Mouse (Mus musculus) intestine, embryonic 16.5 days (tissue): Measurements from ENCODE around the gene Gm20388. TPM values are rescaled to one million over a fixed set of nuclear protein-coding genes. Genes with fewer than 3 reads are reported as not detected.

ENCODE experiments used
- ATAC-seq: fragments of 200-750 bp; cut with Nextera tagmentation; 2 replicates; pipeline ENCODE4 v1.8.0; 2017; ENCODE audit warnings: moderate TSS enrichment, moderate library complexity
- H3K27ac ChIP-seq: fragments of 300-500 bp; sonication (generic); 2 replicates; pipeline ENCODE4 v1.5.1; 2014; ENCODE audit warnings: mild to moderate bottlenecking, low read length
- H3K27me3 ChIP-seq: fragments of 300-500 bp; sonication (generic); replicated peaks from 2 replicates; pipeline ENCODE4 v1.6.1; 2014; ENCODE audit warnings: low read length, control low read depth, mixed read lengths; ENCODE audit not compliant: control insufficient read depth, insufficient read depth
- H3K36me3 ChIP-seq: fragments of 300-500 bp; sonication (generic); 2 replicates; pipeline ENCODE4 v1.6.1; 2014; ENCODE audit warnings: low read length, control low read depth; ENCODE audit not compliant: control insufficient read depth, insufficient read depth
- H3K4me1 ChIP-seq: fragments of 300-500 bp; sonication (generic); 2 replicates; pipeline ENCODE4 v1.6.1; 2014; ENCODE audit warnings: low read length, control low read depth, mixed read lengths; ENCODE audit not compliant: control insufficient read depth, insufficient read depth
- H3K4me2 ChIP-seq: fragments of 300-500 bp; sonication (generic); 2 replicates; pipeline ENCODE4 v1.6.1; 2014; ENCODE audit warnings: low read depth, low read length, control low read depth
- H3K4me3 ChIP-seq: fragments of 300-500 bp; sonication (generic); 2 replicates; pipeline ENCODE4 v1.5.1; 2014; ENCODE audit warnings: mild to moderate bottlenecking, low read length
- H3K9ac ChIP-seq: fragments of 300-500 bp; sonication (generic); 2 replicates; pipeline ENCODE4 v1.6.1; 2014; ENCODE audit warnings: low read depth, low read length
- H3K9me3 ChIP-seq: fragments of 300-500 bp; sonication (generic); 2 replicates; pipeline ENCODE4 v1.6.1; 2016; ENCODE audit warnings: low read length, control low read depth; ENCODE audit not compliant: control insufficient read depth
- WGBS: fragments of 180-500 bp; shearing (Covaris S2); extraction: QIAGEN DNeasy Blood & Tissue Kit; methylation state at CpG from one replicate; pipeline ENCODE4 v1.1.7; 2014; 5-methylcytosine and 5-hydroxymethylcytosine counted together
- polyA plus RNA-seq: library from polyadenylated mRNA; unstranded; fragments of >200 nt; fragmentation: Nextera tagmentation; extraction: Ambion mirVana; gene quantifications from 2 replicates; pipeline ENCODE4 v1.2.1, GENCODE M21; 2015

Gm20388 gene
- polyA plus RNA-seq, 1 experiment from 2014 or later, result 5.8 TPM

- Histone ChIP-seq H3K27ac (no peak overlapping the region), H3K4me1 (peaks cover 22% of the 10 kb centered on the region), H3K9me3 (no peaks in the 10 kb centered on the region), H3K36me3 (no peaks in the 10 kb centered on the region), H3K4me2 (peak overlapping the region; percentile 53), H3K27me3 (0 out of 2 replicates have a peak, but pooled peaks cover 4% of the 10 kb centered on the region), H3K4me3 (no peak overlapping the region), H3K9ac (no peak overlapping the region; the same call in 1 of the 2 replicates)
- peak; percentile 64 for ATAC-seq
- WGBS, result 5% methylated on average over 2 of the region's 5 CpGs
These were observed 2433.6 kb downstream of the Gm20388 start for GRCm38 (mm10) chr8:122344219-122344618.

GRCm38 (mm10) chr8:122345181-122346095, 2434.8 kb downstream of the Gm20388 start:
- WGBS, result 57% methylated on average over 12 of the region's 12 CpGs
- Histone ChIP-seq H3K9ac (no peak overlapping the region), H3K4me3 (no peak overlapping the region)

GRCm38 (mm10) chr8:122347811-122348552, 2437.3 kb downstream of the Gm20388 start:
- H3K9ac ChIP-seq, result no peak overlapping the region
- no peaks in the 10 kb centered on the region for H3K9me3 ChIP-seq
- 64% methylated on average over 5 of the region's 5 CpGs for WGBS
- no peak overlapping the region for H3K27ac ChIP-seq
- ATAC-seq, result no peak
- H3K36me3 ChIP-seq, result no peaks in the 10 kb centered on the region
- no peak overlapping the region for H3K4me3 ChIP-seq
- no peak overlapping the region for H3K4me2 ChIP-seq
- peaks cover 12% of the 10 kb centered on the region for H3K4me1 ChIP-seq
- 0 out of 2 replicates have a peak, but pooled peaks cover 2% of the 10 kb centered on the region for H3K27me3 ChIP-seq

More at GRCm38 (mm10) chr8:122345181-122346095, 2434.8 kb downstream of the Gm20388 start:
- no peak for ATAC-seq
- H3K9me3 ChIP-seq, result no peaks in the 10 kb centered on the region
- no peak overlapping the region for H3K4me2 ChIP-seq
- H3K27me3 ChIP-seq, result 0 out of 2 replicates have a peak, but pooled peaks cover 4% of the 10 kb centered on the region
- H3K27ac ChIP-seq, result no peak overlapping the region
- peaks cover 22% of the 10 kb centered on the region for H3K4me1 ChIP-seq
- H3K36me3 ChIP-seq, result no peaks in the 10 kb centered on the region

GRCm38 (mm10) chr8:122349357-122350297, 2439.0 kb downstream of the Gm20388 start:
- ATAC-seq, result peak; percentile 82
- Histone ChIP-seq H3K27ac (no peak overlapping the region), H3K4me3 (no peak overlapping the region), H3K27me3 (no peaks in the 10 kb centered on the region), H3K9me3 (no peaks in the 10 kb centered on the region), H3K4me1 (peaks cover 5% of the 10 kb centered on the region; the same call in 1 of the 2 replicates), H3K9ac (no peak overlapping the region), H3K4me2 (no peak overlapping the region), H3K36me3 (no peaks in the 10 kb centered on the region)
- WGBS, result 38% methylated on average over 15 of the region's 15 CpGs

- Histone ChIP-seq H3K27ac (no peak overlapping the region), H3K4me2 (no peak overlapping the region), H3K9ac (no peak overlapping the region), H3K36me3 (no peaks in the 10 kb centered on the region), H3K9me3 (no peaks in the 10 kb centered on the region), H3K4me3 (no peak overlapping the region), H3K4me1 (peaks cover 8% of the 10 kb centered on the region; the same call in 1 of the 2 replicates), H3K27me3 (no peaks in the 10 kb centered on the region)
- ATAC-seq, result no peak
- WGBS, result 46% methylated on average over 11 of the region's 11 CpGs
These were observed 2439.9 kb downstream of the Gm20388 start for GRCm38 (mm10) chr8:122350309-122351089.

GRCm38 (mm10) chr8:122354157-122354556, 2443.5 kb downstream of the Gm20388 start:
- Histone ChIP-seq H3K9ac (no peak overlapping the region), H3K4me3 (no peak overlapping the region)
- WGBS, result 76% methylated on average over 8 of the region's 8 CpGs

GRCm38 (mm10) chr8:122355642-122356606, 2445.3 kb downstream of the Gm20388 start:
- no peak overlapping the region; the same call in 1 of the 2 replicates for H3K4me2 ChIP-seq
- WGBS, result 58% methylated on average over 9 of the region's 9 CpGs
- H3K36me3 ChIP-seq, result no peaks in the 10 kb centered on the region
- H3K27ac ChIP-seq, result no peak overlapping the region
- no peaks in the 10 kb centered on the region for H3K9me3 ChIP-seq
- peak; percentile 85 for ATAC-seq
- H3K9ac ChIP-seq, result no peak overlapping the region
- H3K4me3 ChIP-seq, result no peak overlapping the region
- peaks cover 13% of the 10 kb centered on the region; the same call in 1 of the 2 replicates for H3K4me1 ChIP-seq
- no peaks in the 10 kb centered on the region for H3K27me3 ChIP-seq

More at GRCm38 (mm10) chr8:122354157-122354556, 2443.5 kb downstream of the Gm20388 start:
- Histone ChIP-seq H3K36me3 (no peaks in the 10 kb centered on the region), H3K4me1 (peaks cover 13% of the 10 kb centered on the region; the same call in 1 of the 2 replicates), H3K27me3 (no peaks in the 10 kb centered on the region), H3K27ac (no peak overlapping the region), H3K4me2 (no peak overlapping the region), H3K9me3 (no peaks in the 10 kb centered on the region)
- no peak for ATAC-seq
